Mouse (Mus musculus) leukemia stem cell, adult 10-12 weeks (primary cell): ENCODE measurements around the gene Olfr924. TPM values are rescaled to one million over a fixed set of nuclear protein-coding genes. Genes with fewer than 3 reads are reported as not detected.

ENCODE experiments used
- polyA plus RNA-seq: library from polyadenylated mRNA; stranded (reverse); fragments of >175 nt; gene quantifications from 2 replicates; pipeline ENCODE4 v1.2.3, GENCODE M21; 2012; ENCODE audit warnings: low replicate concordance

Olfr924 gene
- not detected in 2 replicates for polyA plus RNA-seq

DNA sequence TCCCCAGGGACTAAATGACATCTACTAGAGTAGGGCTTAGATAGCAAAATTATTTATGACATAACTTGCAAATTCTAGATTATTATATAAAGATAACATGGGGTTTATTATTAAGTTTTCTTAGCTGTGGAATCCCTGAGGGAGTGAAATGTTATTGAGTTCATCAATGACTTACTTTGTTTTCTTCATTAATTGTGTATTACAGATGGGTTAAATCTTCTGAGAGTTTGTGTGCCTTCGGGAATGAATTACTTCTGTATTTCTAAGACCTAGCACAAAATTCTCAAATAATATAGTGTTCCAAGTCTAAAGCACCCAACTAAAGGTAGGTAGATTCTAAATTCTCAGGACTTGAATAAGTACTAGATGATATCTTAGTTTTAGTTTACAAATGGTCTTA, at the start of gene Olfr924:
Olfr924 (plus strand) TSS at position 301 of the 400 bp plus-strand sequence.

DNA sequence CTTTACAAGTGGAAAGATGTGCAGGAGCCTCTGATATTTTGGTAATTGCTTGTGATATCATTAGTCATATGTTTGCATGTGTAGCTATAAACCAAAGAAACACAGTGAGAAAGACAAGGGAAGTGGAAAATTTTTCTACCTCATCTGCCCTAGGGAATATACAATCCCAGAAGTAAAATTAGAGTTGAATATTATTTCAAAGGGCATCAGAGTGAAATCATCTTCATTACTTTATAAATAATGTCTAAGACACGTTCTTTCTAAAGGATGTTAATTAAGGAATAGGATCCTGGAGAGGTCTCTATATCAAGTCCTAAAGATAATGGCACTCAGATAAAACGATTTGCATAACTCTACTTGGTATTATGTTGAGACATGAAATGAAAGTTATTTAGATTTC, 29.9 kb upstream of the Olfr924 start, which contains the start of gene Olfr922:
Olfr922 (plus strand) TSS at position 301 of the 400 bp plus-strand sequence.

DNA sequence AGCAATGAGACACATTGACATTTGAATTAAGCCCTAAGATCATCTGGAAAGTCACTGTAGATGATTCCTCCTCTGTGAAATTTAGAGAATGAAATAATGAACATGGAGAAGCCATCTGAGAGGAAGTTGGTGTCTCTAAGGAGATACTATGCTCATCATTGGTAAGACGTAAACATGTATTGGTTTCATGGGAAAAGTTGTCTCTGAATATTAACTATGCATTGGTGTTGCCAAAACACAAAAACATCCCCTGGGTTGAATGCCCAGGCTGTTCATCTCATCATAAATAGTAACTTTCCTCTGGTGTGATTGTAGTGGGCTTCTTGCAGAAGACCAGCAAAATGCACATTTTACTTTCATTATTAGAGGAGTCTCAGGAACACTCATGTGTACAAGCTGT, 18.0 kb upstream of the Olfr924 start, which contains the start of gene Olfr923:
Olfr923 (plus strand) TSS at position 301 of the 400 bp plus-strand sequence.

DNA sequence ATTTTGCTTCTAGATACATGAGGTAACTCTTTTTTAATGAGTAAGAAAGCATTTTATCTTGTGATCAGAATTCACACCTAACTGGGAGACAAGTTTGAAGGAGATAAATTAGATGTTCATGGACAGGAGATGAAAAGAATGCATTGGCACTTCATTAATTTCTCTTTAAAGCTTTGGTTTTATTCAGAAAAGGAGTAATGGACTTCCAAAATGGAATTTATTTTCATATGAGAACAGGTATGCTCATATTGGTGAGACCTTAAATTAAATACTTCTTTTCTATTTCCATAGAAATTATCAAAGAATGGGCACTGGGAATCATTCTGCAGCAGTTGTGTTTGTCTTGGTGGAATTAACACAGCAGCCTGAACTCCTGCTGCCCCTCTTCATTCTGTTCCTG, 10.5 kb downstream of the Olfr924 start, which contains the start of gene Olfr26:
Olfr26 (plus strand) TSS at position 301 of the 400 bp plus-strand sequence.

DNA sequence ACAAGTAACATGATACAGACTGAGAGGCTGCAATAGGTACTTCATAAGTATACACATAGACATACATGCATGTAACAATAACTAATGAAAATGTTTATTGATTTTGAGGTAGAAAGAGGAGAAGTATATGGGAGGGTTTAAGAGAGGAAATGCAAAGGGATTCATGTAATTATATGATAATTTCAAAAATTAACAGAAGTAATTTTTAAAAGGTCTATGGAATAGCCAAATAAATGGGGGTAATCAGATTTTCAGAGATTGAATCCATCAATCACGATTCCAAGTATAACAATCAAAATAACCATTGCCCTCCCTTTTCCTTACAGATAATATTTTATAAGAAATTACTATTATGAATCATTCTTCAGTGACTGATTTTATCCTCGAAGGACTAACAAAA, 32.6 kb downstream of the Olfr924 start, which contains the start of gene Olfr926:
Olfr926 (plus strand) TSS at position 301 of the 400 bp plus-strand sequence.

Other genes starting within 250 kb of the Olfr924 start
- not detected in 2 replicates for gene Olfr914, start 239.3 kb upstream of the Olfr924 start, polyA plus RNA-seq
- not detected in 2 replicates for gene Olfr916, start 184.6 kb upstream of the Olfr924 start, polyA plus RNA-seq
- gene Olfr917, start 178.6 kb upstream of the Olfr924 start, polyA plus RNA-seq: not detected in 2 replicates
- not detected in 2 replicates for gene Olfr918, start 169.8 kb upstream of the Olfr924 start, polyA plus RNA-seq
- not detected in 2 replicates for gene Olfr919, start 140.8 kb upstream of the Olfr924 start, polyA plus RNA-seq
- 0.60 and 2.9 TPM in 2 replicates for gene Vwa5a, start 126.2 kb upstream of the Olfr924 start, polyA plus RNA-seq
- gene Olfr920, start 92.2 kb upstream of the Olfr924 start, polyA plus RNA-seq: not detected in 2 replicates
- gene Olfr921, start 71.4 kb upstream of the Olfr924 start, polyA plus RNA-seq: not detected in 2 replicates
- gene Olfr922, start 29.8 kb upstream of the Olfr924 start, polyA plus RNA-seq: 0.05 TPM in 1 of 2 replicates, not detected in the other
- not detected in 2 replicates for gene Olfr923, start 17.9 kb upstream of the Olfr924 start, polyA plus RNA-seq
- gene Olfr26, start 10.6 kb downstream of the Olfr924 start, polyA plus RNA-seq: not detected in 2 replicates
- gene Olfr926, start 32.7 kb downstream of the Olfr924 start, polyA plus RNA-seq: not detected in 2 replicates
- gene Olfr930, start 85.4 kb downstream of the Olfr924 start, polyA plus RNA-seq: not detected in 2 replicates
- gene Olfr933, start 127.9 kb downstream of the Olfr924 start, polyA plus RNA-seq: not detected in 2 replicates
- gene Olfr934, start 143.9 kb downstream of the Olfr924 start, polyA plus RNA-seq: not detected in 2 replicates
- gene Olfr935, start 155.2 kb downstream of the Olfr924 start, polyA plus RNA-seq: not detected in 2 replicates
- not detected in 2 replicates for gene Olfr146, start 178.9 kb downstream of the Olfr924 start, polyA plus RNA-seq
- gene Olfr937, start 220.5 kb downstream of the Olfr924 start, polyA plus RNA-seq: not detected in 2 replicates
- not detected in 2 replicates for gene Olfr938, start 234.4 kb downstream of the Olfr924 start, polyA plus RNA-seq